Mouse (Mus musculus): Measurements from ENCODE around the gene Scel.

GRCm38 (mm10) chr14:103536334-103536733 is 23.2 kb downstream of the Scel start:
- TF ChIP-seq POLR2A (IDR thresholded peaks at IDR 0.05; ENCODE audit: control insufficient read depth, extremely low read depth, insufficient read depth, low read length, poor library complexity) (no peak), CTCF (IDR thresholded peaks at IDR 0.05; ENCODE audit: borderline replicate concordance, control insufficient read depth, extremely low read depth, insufficient read depth, low read length, poor library complexity) (no peak)

Measured in thymus, adult 2 months (tissue).